Mouse (Mus musculus): ENCODE measurements around the gene Igsf21. TPM values are rescaled to one million over a fixed set of nuclear protein-coding genes. Genes with fewer than 3 reads are reported as not detected.

Igsf21 gene
- polyA plus RNA-seq, 1 experiment from 2014 or later = 0.19 TPM

GRCm38 (mm10) chr4:140103341-140104027 lies 143.1 kb downstream of the Igsf21 start:
- Histone ChIP-seq H3K4me1 (ENCODE audit: control insufficient read depth in 2 of 2, insufficient read depth in 2 of 2, low read length in 2 of 2) (peaks cover 0 to 3% of the 10 kb centered on the region in 2 experiments; a peak in 1 of 4 replicates), H3K36me3 (ENCODE audit: control insufficient read depth, insufficient read depth, low read length) (no peaks in the 10 kb centered on the region), H3K4me2 (ENCODE audit: low read length) (no peak overlapping the region; the same call in 1 of the 2 replicates), H3K27me3 (ENCODE audit: control insufficient read depth, insufficient read depth, low read length) (peaks cover 50% of the 10 kb centered on the region), H3K9ac (ENCODE audit: low read length) (no peak overlapping the region), H3K9me3 (ENCODE audit: control insufficient read depth, low read length) (no peaks in the 10 kb centered on the region), H3K4me3 (ENCODE audit: control insufficient read depth in 1 of 2, insufficient read depth in 1 of 2, low read depth in 1 of 2, low read length in 2 of 2) (no peak overlapping the region; a peak in 1 of 4 replicates), H3K27ac (replicated peaks in 1 of 2; ENCODE audit: control insufficient read depth in 1 of 2, insufficient read depth in 1 of 2, low read depth in 2 of 2, low read length in 2 of 2) (no peak overlapping the region)
- WGBS = 2% methylated on average over 28 of the region's 28 CpGs
- no peak for ATAC-seq (ENCODE audit: insufficient number of reproducible peaks, insufficient read depth, low FRiP score, low read depth)

DNA sequence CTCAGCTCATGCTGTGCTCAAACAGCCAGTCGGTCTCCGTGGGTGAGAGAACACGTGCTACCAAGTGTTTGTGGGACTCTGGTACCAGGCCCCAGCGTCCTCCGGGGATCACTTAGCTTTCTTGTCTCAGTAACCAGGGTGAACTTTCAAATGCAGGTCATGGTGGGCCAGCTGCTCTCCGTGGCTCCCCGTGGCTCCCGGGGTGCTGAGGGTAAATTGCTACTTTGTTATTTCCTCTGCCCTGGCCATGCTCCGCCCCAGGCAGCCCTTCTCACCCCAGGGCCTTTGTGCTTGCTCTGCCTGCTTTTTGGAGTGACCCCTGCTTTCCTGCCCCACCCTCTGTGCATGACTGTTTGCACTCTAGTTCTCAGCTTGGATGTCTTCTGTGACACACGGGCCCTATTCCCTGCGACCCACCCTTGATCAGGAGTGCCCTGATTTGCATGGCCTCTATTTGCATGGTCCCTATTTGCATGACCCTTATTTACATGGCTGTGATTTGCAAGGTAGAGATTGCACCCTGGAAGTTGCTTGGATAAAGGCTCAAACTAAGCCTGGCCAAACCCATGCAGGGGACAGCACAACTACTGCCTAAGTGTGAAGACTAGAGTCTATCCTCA lies 143.9 kb downstream of the Igsf21 start:
- no peaks in the 10 kb centered on the region for H3K9me3 ChIP-seq (ENCODE audit: control insufficient read depth, low read length)
- H3K36me3 ChIP-seq (ENCODE audit: control insufficient read depth, insufficient read depth, low read length) = no peaks in the 10 kb centered on the region
- no peak overlapping the region for H3K4me3 ChIP-seq (ENCODE audit: control insufficient read depth in 1 of 2, insufficient read depth in 1 of 2, low read depth in 1 of 2, low read length in 2 of 2)
- no peak for ATAC-seq (ENCODE audit: insufficient number of reproducible peaks, insufficient read depth, low FRiP score, low read depth)
- no peak overlapping the region for H3K27ac ChIP-seq (replicated peaks in 1 of 2; ENCODE audit: control insufficient read depth in 1 of 2, insufficient read depth in 1 of 2, low read depth in 2 of 2, low read length in 2 of 2)
- H3K4me2 ChIP-seq (ENCODE audit: low read length) = no peak overlapping the region
- WGBS = 21% methylated on average over 11 of the region's 11 CpGs
- peaks cover 44% of the 10 kb centered on the region for H3K27me3 ChIP-seq (ENCODE audit: control insufficient read depth, insufficient read depth, low read length)
- H3K4me1 ChIP-seq (ENCODE audit: control insufficient read depth in 2 of 2, insufficient read depth in 2 of 2, low read length in 2 of 2) = 0 out of 4 replicates have a peak, but pooled peaks cover 0 to 3% of the 10 kb centered on the region in 2 experiments
- no peak overlapping the region for H3K9ac ChIP-seq (ENCODE audit: low read length)

DNA sequence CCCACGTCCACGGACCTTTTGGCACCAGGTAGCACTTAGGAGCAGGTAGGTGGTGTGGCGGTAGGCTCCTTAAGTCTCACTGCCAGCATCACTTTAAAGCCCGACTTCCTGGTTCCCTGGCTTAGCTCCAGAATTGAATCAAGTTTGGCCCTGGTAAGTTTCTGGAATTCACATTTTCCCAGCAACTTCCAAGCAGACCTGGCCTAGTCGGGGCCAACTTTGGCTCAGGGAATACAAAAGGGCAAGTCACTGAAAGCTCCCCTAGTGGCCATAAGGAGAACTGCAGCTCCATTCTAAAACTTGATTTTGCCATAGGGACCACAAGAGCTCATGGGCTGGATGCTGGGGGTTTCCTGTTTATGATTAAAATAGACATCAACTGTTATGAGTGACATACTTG lies 145.5 kb downstream of the Igsf21 start:
- H3K9me3 ChIP-seq (ENCODE audit: control insufficient read depth, low read length) = no peaks in the 10 kb centered on the region
- ATAC-seq (ENCODE audit: insufficient number of reproducible peaks, insufficient read depth, low FRiP score, low read depth) = no peak
- no peak overlapping the region for H3K27ac ChIP-seq (replicated peaks in 1 of 2; ENCODE audit: control insufficient read depth in 1 of 2, insufficient read depth in 1 of 2, low read depth in 2 of 2, low read length in 2 of 2)
- no peaks in the 10 kb centered on the region for H3K36me3 ChIP-seq (ENCODE audit: control insufficient read depth, insufficient read depth, low read length)
- peaks cover 38% of the 10 kb centered on the region for H3K27me3 ChIP-seq (ENCODE audit: control insufficient read depth, insufficient read depth, low read length)
- no peak overlapping the region for H3K4me3 ChIP-seq (ENCODE audit: control insufficient read depth in 1 of 2, insufficient read depth in 1 of 2, low read depth in 1 of 2, low read length in 2 of 2)
- no peak overlapping the region for H3K9ac ChIP-seq (ENCODE audit: low read length)
- no peak overlapping the region for H3K4me2 ChIP-seq (ENCODE audit: low read length)
- WGBS = 68% methylated on average over 5 of the region's 5 CpGs
- H3K4me1 ChIP-seq (ENCODE audit: control insufficient read depth in 2 of 2, insufficient read depth in 2 of 2, low read length in 2 of 2) = 0 out of 4 replicates have a peak, but pooled peaks cover 0 to 3% of the 10 kb centered on the region in 2 experiments

- 70% methylated on average over 1 of the region's 1 CpGs for WGBS
- Histone ChIP-seq H3K27me3 (ENCODE audit: control insufficient read depth, insufficient read depth, low read length) (peaks cover 34% of the 10 kb centered on the region), H3K27ac (replicated peaks in 1 of 2; ENCODE audit: control insufficient read depth in 1 of 2, insufficient read depth in 1 of 2, low read depth in 2 of 2, low read length in 2 of 2) (no peak overlapping the region), H3K9me3 (ENCODE audit: control insufficient read depth, low read length) (no peaks in the 10 kb centered on the region), H3K4me1 (ENCODE audit: control insufficient read depth in 2 of 2, insufficient read depth in 2 of 2, low read length in 2 of 2) (0 out of 4 replicates have a peak, but pooled peaks cover 0 to 3% of the 10 kb centered on the region in 2 experiments), H3K4me2 (ENCODE audit: low read length) (no peak overlapping the region), H3K36me3 (ENCODE audit: control insufficient read depth, insufficient read depth, low read length) (no peaks in the 10 kb centered on the region), H3K9ac (ENCODE audit: low read length) (no peak overlapping the region), H3K4me3 (ENCODE audit: control insufficient read depth in 1 of 2, insufficient read depth in 1 of 2, low read depth in 1 of 2, low read length in 2 of 2) (no peak overlapping the region)
- no peak for ATAC-seq (ENCODE audit: insufficient number of reproducible peaks, insufficient read depth, low FRiP score, low read depth)
Measured at GRCm38 (mm10) chr4:140100141-140100540, 146.4 kb downstream of the Igsf21 start.

DNA sequence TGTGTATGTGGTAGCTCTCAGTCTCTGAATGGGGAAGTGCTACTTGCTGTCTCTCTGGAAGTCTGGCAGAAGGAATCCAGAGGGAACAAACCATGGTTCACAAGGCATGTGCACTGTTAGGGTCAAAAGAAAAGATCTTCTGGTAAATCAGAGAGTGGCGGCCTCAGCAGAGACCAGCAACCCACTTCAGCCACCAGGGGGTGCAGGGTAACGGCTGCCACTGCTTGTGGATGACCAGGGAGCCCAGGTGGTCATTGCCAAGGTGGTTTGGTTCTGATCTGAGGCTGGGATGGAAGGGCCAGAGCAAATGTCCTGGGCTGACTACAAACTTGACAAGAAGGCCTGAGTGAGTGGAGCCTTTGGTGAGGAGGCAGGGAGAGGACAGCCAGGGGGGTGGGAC lies 150.3 kb downstream of the Igsf21 start:
- Histone ChIP-seq H3K4me2 (ENCODE audit: low read length) (no peak overlapping the region), H3K27ac (replicated peaks in 1 of 2; ENCODE audit: control insufficient read depth in 1 of 2, insufficient read depth in 1 of 2, low read depth in 2 of 2, low read length in 2 of 2) (no peak overlapping the region), H3K9ac (ENCODE audit: low read length) (no peak overlapping the region), H3K4me1 (ENCODE audit: control insufficient read depth in 2 of 2, insufficient read depth in 2 of 2, low read length in 2 of 2) (no peaks in the 10 kb centered on the region; a peak in 1 of 4 replicates), H3K4me3 (ENCODE audit: control insufficient read depth in 1 of 2, insufficient read depth in 1 of 2, low read depth in 1 of 2, low read length in 2 of 2) (no peak overlapping the region), H3K27me3 (ENCODE audit: control insufficient read depth, insufficient read depth, low read length) (no peaks in the 10 kb centered on the region; the same call in 1 of the 2 replicates), H3K36me3 (ENCODE audit: control insufficient read depth, insufficient read depth, low read length) (no peaks in the 10 kb centered on the region), H3K9me3 (ENCODE audit: control insufficient read depth, low read length) (no peaks in the 10 kb centered on the region)
- no peak for ATAC-seq (ENCODE audit: insufficient number of reproducible peaks, insufficient read depth, low FRiP score, low read depth)
- 48% methylated on average over 2 of the region's 2 CpGs for WGBS

DNA sequence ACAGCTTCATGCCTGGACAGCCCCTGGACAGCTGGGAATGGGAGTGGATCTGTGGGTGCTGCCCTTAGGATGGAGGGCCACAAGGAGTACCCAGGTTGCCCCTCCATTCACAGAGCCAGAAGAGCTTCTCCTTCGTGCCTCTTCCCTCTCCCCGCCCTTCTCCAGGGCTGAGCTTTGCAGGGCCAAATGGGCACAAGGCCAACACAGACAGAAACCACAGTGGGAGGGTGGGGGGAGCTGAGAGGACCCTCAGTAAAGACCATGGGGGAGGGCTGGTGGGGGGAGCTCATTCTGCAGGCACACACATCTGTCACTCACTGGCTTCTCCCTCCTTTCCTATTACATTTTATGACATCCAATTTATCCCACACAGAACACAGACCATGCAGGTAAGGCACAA lies 151.7 kb downstream of the Igsf21 start:
- Histone ChIP-seq H3K36me3 (ENCODE audit: control insufficient read depth, insufficient read depth, low read length) (no peaks in the 10 kb centered on the region), H3K4me2 (ENCODE audit: low read length) (no peak overlapping the region), H3K4me1 (ENCODE audit: control insufficient read depth in 2 of 2, insufficient read depth in 2 of 2, low read length in 2 of 2) (no peaks in the 10 kb centered on the region; a peak in 1 of 4 replicates), H3K4me3 (ENCODE audit: control insufficient read depth in 1 of 2, insufficient read depth in 1 of 2, low read depth in 1 of 2, low read length in 2 of 2) (no peak overlapping the region), H3K9ac (ENCODE audit: low read length) (no peak overlapping the region), H3K27ac (replicated peaks in 1 of 2; ENCODE audit: control insufficient read depth in 1 of 2, insufficient read depth in 1 of 2, low read depth in 2 of 2, low read length in 2 of 2) (no peak overlapping the region), H3K27me3 (ENCODE audit: control insufficient read depth, insufficient read depth, low read length) (no peaks in the 10 kb centered on the region; the same call in 1 of the 2 replicates), H3K9me3 (ENCODE audit: control insufficient read depth, low read length) (no peaks in the 10 kb centered on the region)
- ATAC-seq (ENCODE audit: insufficient number of reproducible peaks, insufficient read depth, low FRiP score, low read depth) = no peak
- 38% methylated on average over 1 of the region's 2 CpGs for WGBS

GRCm38 (mm10) chr4:140092367-140092766 lies 154.2 kb downstream of the Igsf21 start:
- whole genome bisulfite sequencing = 78% methylated on average over 11 of the region's 11 CpGs
- no peak overlapping the region for H3K9ac ChIP-seq (ENCODE audit: low read length)
- no peak for ATAC-seq (ENCODE audit: insufficient number of reproducible peaks, insufficient read depth, low FRiP score, low read depth)

More at GRCm38 (mm10) chr4:140092367-140092766, 154.2 kb downstream of the Igsf21 start:
- Histone ChIP-seq H3K36me3 (ENCODE audit: control insufficient read depth, insufficient read depth, low read length) (no peaks in the 10 kb centered on the region), H3K4me1 (ENCODE audit: control insufficient read depth in 2 of 2, insufficient read depth in 2 of 2, low read length in 2 of 2) (no peaks in the 10 kb centered on the region; a peak in 1 of 4 replicates), H3K4me3 (ENCODE audit: control insufficient read depth in 1 of 2, insufficient read depth in 1 of 2, low read depth in 1 of 2, low read length in 2 of 2) (no peak overlapping the region), H3K27me3 (ENCODE audit: control insufficient read depth, insufficient read depth, low read length) (no peaks in the 10 kb centered on the region), H3K27ac (replicated peaks in 1 of 2; ENCODE audit: control insufficient read depth in 1 of 2, insufficient read depth in 1 of 2, low read depth in 2 of 2, low read length in 2 of 2) (no peak overlapping the region), H3K9me3 (ENCODE audit: control insufficient read depth, low read length) (no peaks in the 10 kb centered on the region), H3K4me2 (ENCODE audit: low read length) (no peak overlapping the region)

Measured in heart, embryonic 14.5 days (tissue).